Mouse (Mus musculus) brain, embryonic 14.5 days (tissue): ENCODE data around the gene Chst8. TPM values are rescaled to one million over a fixed set of nuclear protein-coding genes. Genes with fewer than 3 reads are reported as not detected.

Experiments
- DNase-seq: peaks from one replicate; pipeline ENCODE4 v3.0.0-alpha.2; 2011; ENCODE audit warnings: low read depth
- CTCF ChIP-seq: fragments of 200-500 bp; IDR thresholded peaks from 2 replicates; pipeline ENCODE4 v1.5.1; 2012; ENCODE audit warnings: inconsistent platforms, mild to moderate bottlenecking, moderate library complexity, borderline replicate concordance; ENCODE audit not compliant: insufficient read depth, insufficient read length; ENCODE audit errors: extremely low read depth
- POLR2A ChIP-seq: fragments of 200-500 bp; IDR thresholded peaks from 2 replicates; pipeline ENCODE4 v1.6.1; 2012; ENCODE audit warnings: mild to moderate bottlenecking, inconsistent platforms, borderline replicate concordance; ENCODE audit not compliant: poor library complexity, insufficient read depth, insufficient read length, severe bottlenecking; ENCODE audit errors: extremely low read depth
- polyA plus RNA-seq: library from polyadenylated mRNA; depleted of rRNA; stranded (reverse); fragments of >200 nt; gene quantifications from 2 replicates; pipeline ENCODE4 v1.2.3, GENCODE M21; 2012; rRNA removed

Chst8 gene
- polyA plus RNA-seq: 13.3 and 13.6 TPM in 2 replicates

DNA sequence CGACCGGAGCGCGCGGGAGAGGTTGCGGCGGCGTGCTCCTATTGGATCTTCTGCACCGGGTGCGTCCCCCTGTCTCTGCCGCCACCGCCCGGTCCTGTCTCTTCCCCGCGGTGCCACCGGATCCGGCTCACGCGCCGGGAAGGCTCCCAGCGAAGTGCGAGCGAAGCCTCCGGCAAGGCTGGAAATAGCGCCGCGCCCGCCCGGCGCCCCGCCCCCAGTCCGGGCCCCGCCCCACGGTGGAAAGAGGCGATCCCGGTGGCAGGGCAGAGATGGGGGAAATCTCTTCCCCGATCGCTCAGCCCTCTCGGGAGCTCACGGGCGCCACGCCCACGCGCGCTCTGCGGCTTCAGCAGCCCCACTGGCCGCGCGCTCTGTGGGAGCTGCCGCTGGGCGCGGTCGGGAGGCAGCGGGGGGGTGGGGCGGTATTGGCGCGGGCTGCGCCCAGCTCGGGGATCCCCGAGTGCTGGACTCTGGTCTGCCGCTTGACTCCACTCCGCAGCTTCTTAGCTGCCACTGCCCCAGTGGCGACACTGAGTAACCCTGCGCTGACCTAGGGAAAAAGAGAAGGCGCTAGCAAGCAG lies at the start of gene Chst8:
Chst8 (minus strand) TSS at position 181 of the 581 bp plus-strand sequence.
- no peak for TF ChIP-seq CTCF
- TF ChIP-seq POLR2A: peak; percentile 65; the same call in 1 of the 2 replicates

DNA sequence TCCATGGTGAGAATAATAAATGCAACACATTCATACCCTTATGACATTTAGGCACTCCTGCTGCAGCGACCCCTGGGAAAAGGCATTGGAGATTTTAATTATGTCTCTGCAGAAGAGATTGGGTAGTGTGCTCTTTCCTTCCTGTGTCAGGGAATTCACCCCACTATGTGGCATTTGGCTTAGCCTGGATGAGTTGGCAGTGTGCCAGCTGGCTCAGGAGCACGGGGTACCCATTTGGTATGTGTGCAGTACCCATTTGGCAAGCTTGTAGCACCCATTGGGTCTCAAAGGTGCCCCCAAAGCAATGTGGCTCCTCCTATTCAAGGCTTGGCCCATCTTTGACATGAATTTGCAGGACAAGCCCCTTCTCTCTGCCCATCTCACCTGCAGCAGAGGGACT lies 45.8 kb upstream of the Chst8 start:
- TF ChIP-seq CTCF: no peak
- TF ChIP-seq POLR2A: no peak
- peak; percentile 46 for DNase-seq

More for the DNA sequence above, at the start of gene Chst8:
- DNase-seq: peak; percentile 74

GRCm38 (mm10) chr7:34854781-34855352 lies 42.4 kb upstream of the Chst8 start:
- DNase-seq: no peak
- TF ChIP-seq CTCF: no peak
- no peak for TF ChIP-seq POLR2A

DNA sequence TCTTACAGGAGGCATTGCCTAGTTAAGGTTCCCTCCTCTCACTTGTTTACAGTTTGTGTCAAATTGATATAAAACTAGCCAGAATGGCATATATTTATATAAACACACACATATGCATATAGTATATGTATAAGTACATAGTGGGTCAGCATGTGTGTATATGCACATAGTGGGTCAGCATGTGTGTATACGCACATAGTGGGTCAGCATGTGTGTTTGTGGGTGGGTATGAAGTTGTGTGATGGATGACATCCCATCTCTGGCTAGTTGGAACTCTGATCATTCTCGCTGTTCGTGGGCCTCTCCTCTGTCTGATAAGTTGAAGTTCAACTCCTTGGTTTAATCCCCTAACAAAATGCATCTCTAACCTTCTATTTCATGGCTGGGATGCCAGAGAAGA lies 40.9 kb upstream of the Chst8 start:
- TF ChIP-seq POLR2A (no peak), CTCF (no peak)
- DNase-seq: no peak

GRCm38 (mm10) chr7:34849660-34850059 lies 37.1 kb upstream of the Chst8 start:
- TF ChIP-seq POLR2A (no peak), CTCF (peak; percentile 33; the same call in 1 of the 2 replicates)
- no peak for DNase-seq

GRCm38 (mm10) chr7:34848811-34849210 lies 36.3 kb upstream of the Chst8 start:
- TF ChIP-seq CTCF (0 out of 2 replicates have a peak, but pooled peaks have one; percentile 3), POLR2A (no peak)
- DNase-seq: no peak

- no peak for DNase-seq
- TF ChIP-seq POLR2A: no peak
- no peak for TF ChIP-seq CTCF
Measured at GRCm38 (mm10) chr7:34847900-34848299, 35.4 kb upstream of the Chst8 start.

DNA sequence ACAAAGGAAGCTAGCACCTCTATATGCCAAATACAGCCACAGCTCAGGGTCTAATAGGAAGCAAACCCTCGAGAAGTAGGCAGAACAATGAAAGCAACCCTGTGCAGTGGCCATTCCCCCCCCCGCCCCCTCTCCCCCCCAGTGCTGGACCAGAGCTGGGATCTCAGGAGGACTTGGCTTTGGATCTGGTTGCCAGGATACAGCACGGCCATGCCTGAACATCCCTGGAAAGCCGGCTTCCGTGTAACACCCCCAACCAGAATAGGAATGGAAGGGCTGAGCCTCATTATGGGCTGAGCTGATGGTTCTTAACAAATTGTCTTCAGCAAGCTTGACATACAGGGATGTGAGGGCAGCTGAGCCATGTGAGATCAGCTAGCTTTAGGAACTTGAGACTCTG lies 34.9 kb upstream of the Chst8 start:
- DNase-seq: peak; percentile 85
- TF ChIP-seq POLR2A (no peak), CTCF (no peak)

GRCm38 (mm10) chr7:34838749-34839148 lies 26.2 kb upstream of the Chst8 start:
- TF ChIP-seq CTCF (peak; percentile 39; the same call in 1 of the 2 replicates), POLR2A (no peak)
- DNase-seq: no peak

DNA sequence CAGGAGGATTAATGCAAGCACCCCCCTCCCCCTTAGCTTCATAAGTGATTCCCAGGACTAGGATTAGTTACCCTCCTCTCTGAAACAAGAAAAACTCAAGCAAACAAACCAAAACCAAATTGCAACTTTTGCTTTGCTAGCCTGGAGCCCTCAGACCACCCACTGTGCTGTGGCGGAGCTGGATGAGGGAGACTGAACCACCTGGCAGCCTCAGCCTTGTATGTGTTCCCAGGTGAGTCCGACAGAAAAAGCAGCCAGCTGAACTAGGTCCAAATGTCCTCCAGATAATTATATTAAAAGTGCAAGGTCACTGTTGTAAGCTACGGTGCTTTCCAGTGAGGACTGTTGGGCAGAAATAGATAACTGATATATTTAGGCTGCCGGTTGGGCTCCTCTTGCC lies 25.7 kb upstream of the Chst8 start:
- no peak for DNase-seq
- TF ChIP-seq CTCF (no peak), POLR2A (no peak)

DNA sequence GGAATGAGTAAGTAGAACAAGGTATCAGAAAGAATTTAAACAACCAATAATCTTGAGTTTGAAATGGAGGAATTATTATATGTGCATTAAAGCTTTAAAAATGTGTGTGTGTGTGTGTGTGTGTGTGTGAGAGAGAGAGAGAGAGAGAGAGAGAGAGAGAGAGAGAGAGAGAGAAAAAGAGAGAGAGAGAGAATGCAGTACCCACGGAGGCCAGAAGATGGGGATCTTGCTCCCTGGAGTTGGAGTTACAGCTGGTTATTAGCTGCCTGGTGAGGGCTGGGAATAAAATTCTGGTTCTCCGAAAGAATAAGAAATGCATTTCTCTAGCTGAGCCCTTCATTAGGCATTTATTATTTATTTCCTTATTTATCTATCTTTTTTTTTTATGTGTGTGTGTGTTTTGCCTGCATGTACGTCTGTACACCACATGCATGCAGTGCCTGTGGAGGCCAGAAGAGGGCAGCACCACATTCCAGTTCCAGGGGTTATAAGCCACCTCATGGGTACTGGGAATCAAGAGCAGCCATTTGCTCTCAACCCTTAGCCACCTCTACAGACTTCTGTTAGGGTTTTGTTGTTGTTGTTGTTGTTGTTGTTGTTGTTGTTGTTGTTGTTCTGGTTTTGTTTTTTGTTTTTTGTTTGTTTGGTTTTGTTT lies 13.9 kb upstream of the Chst8 start:
- DNase-seq: no peak
- no peak for TF ChIP-seq POLR2A
- TF ChIP-seq CTCF: peak; percentile 35; the same call in 1 of the 2 replicates

DNA sequence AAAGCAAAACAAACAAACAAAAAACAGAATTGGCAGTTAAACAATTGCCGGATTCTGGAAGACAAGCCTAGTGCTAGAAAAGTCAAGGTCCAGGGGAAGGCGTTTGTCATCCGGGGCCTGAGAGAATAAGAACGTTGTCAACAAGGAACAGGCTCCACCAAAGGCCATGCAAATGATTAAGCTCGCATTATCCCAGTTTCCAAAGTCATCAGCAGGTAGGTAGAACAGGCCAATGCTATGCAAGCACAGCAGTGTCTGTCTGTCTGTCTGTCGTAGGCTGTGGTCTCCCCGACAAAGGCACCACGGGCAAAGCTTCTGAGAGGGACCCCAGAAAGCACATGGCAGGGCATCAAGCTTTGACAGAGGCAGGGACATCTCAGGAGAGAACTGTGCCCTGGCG lies 9.1 kb upstream of the Chst8 start:
- no peak for TF ChIP-seq CTCF
- TF ChIP-seq POLR2A: no peak
- DNase-seq: no peak

GRCm38 (mm10) chr7:34820554-34820953 lies 8.0 kb upstream of the Chst8 start:
- DNase-seq: peak; percentile 40
- no peak for TF ChIP-seq CTCF
- TF ChIP-seq POLR2A: no peak
